In the genomic region with DNA sequence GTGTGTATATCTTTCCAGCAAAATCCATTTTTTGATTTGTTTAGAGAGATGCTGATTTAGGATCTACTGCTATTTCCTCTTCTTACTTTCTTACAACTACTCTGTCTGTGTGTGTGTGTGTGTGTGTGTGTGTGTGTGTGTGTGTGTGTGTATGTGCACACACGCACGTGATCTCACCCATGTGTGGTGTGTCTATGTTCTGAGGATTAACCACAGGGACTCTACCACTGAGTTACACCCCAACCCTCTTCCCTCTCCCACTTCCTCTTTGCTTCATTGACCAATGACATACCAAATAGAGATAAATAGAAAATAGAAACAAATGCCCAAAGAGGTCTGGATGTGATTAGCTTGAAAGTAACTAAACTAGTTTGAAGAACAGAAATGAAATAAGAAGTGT, we compare ENCODE assay signal across 15 mouse cellular contexts. TPM values are rescaled to one million over a fixed set of nuclear protein-coding genes. Genes with fewer than 3 reads are reported as not detected.
DNase-seq lines count a peak whose midpoint lies in the region; TF ChIP-seq lines count a peak whose summit lies in the region.
"Had no signal": no experiment of that assay in that cellular context is flagged by ENCODE, and none has a peak within 500 bp of the region (broad histone marks: within the 10 kb centered on the region; RNA-seq: fewer than 3 reads in every experiment).

No protein-coding gene starts in this region.

- no peaks in the 10 kb centered on the region for H3K4me1 ChIP-seq in lung, adult 2 months (ENCODE audit: control insufficient read depth, insufficient read depth, low read length)
- H3K4me1 ChIP-seq: hindbrain, embryonic 13.5 days had no signal

- peak; percentile 9 for DNase-seq in lung, adult 18-20 months
- DNase-seq in lung, adult 2 months = no peak
- peak; percentile 1 for DNase-seq in T-cell, adult 2 months (ENCODE audit: low spot score)
- peak; percentile 5 for DNase-seq in lung, postnatal 14 days
- DNase-seq in natural killer cell, adult 2 months (ENCODE audit: low spot score in 2 of 2) = peak; percentile 31 to 48
- DNase-seq in layer of hippocampus, adult 9-11 months = no peak
- no peak for DNase-seq in right cerebral cortex, adult 2 months (ENCODE audit: low spot score in 2 of 2)
- DNase-seq in adipocyte (ENCODE audit: low spot score) = no peak
- DNase-seq: adrenal gland, adult 8-10 months; cerebellum, postnatal 25 days; gastrocnemius, postnatal 36 days; kidney, adult 18-20 months had no signal

- no peak for TF ChIP-seq CTCF in lung, adult 2 months (IDR thresholded peaks at IDR 0.05; ENCODE audit: insufficient read depth, low read length)

- WGBS in lung, adult 2 months = 73% methylated on average over 2 of the region's 2 CpGs

- no peak for TF ChIP-seq POLR2A in lung, adult 2 months (IDR thresholded peaks at IDR 0.05; ENCODE audit: borderline replicate concordance, extremely low read depth, low read depth, low read length)

- no peak overlapping the region for H3K4me3 ChIP-seq in lung, adult 2 months (replicated peaks; ENCODE audit: extremely low read depth, low read depth, low read length)
- H3K4me3 ChIP-seq: hindbrain, embryonic 13.5 days; myocyte had no signal

RNA-seq across cellular contexts. Expression of gene Gpr141, which starts 4.0 kb away (rescaled TPM):
- polyA plus RNA-seq in lung, adult 2 months (2012; rRNA removed) = 0.46 and 1.5 TPM in 2 replicates
- polyA plus RNA-seq: hindbrain, embryonic 13.5 days; Patski had no signal

Comparison
In these comparisons a context has a peak if more than half of its experiments do, and no peak if none do; other contexts are left out.
1. DNase-seq: peak in lung, adult 18-20 months (2 of 2), T-cell, adult 2 months (single experiment), lung, postnatal 14 days (single experiment) and natural killer cell, adult 2 months (2 of 2); none in lung, adult 2 months (single experiment), layer of hippocampus, adult 9-11 months (single experiment), right cerebral cortex, adult 2 months (0 of 2) and adipocyte (single experiment).